Mouse (Mus musculus): ENCODE results near the gene Clpb.

DNA sequence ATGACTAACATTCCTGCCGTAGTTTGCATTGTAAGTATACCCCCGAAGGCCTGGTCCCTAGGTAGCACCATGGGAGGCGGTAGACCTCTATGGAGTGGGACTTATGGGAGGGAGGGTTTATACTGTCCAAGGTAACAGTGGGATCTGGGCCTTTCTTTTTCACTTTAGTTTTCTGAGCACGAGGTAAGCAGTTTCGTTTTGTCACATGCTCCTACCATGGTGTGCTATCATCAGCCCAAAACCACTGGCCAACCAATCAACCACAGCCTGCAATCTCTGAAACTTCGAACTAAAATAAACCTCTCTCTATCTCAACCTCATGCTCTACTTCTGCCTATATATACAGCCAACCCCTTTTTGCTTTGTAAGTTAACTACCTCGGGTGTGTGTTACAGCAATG, 45.2 kb upstream of the Clpb start:
- TF ChIP-seq CTCF (IDR thresholded peaks at IDR 0.05; ENCODE audit: low read depth, low read length) (no peak), POLR2A (IDR thresholded peaks at IDR 0.05; ENCODE audit: borderline replicate concordance, low read depth, low read length) (no peak)

All from bone marrow macrophage, adult 2 months (primary cell).